Mouse (Mus musculus) adrenal gland (tissue): ENCODE measurements around the gene Tacc2.
"Not testable (repeated sequence)": the region's sequence is repeated elsewhere in the genome, so short reads cannot be mapped to it uniquely, and the experiment has no call there.

ENCODE experiments used
- intact Hi-C: fragments of 180-260 bp; cut with DNase I; formaldehyde crosslinking; loops from one replicate; pipeline ENCODE4 v1.15.1; 2025

Gene Tacc2

DNA sequence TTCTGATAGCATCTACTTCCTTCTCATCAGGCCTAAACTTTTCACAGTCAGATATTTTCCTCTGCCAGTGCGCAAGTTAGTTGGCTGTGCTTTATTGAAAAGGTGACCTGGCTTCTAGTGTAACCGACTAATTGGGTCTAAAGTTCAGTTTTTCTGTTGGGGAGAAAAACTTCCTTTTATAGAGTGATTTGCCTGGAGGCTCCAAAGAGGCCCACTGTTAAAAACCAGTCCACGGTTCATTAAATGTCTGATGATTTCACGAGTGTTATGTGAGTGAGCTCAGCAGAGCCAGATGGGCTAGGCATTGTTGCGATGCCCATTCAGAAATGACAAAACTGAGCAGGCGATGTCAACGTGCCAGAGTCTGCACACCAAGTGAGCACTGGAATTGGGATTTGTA, 6.8 kb upstream of the Tacc2 start:
- intact Hi-C loops, result no loop called here

DNA sequence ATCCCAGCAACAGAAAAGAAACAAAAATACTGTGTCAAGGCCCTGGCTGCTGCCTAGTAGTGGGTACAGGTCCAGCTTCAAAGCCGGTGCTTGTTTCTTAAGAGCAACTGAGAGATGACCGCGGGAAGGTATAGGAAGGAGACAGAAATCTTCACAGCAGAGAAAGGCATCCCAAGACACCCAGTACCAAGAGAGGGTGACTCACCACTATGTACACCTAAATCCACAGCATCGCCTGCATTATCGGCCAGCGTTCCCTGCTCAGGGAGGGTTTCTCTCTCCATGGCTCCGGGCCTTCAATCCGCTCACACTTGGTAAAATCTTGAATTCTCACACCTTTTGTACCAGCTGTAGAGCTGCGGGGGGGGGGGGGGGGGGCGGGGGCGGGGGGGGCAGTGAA, 4.4 kb upstream of the Tacc2 start, which contains the start of gene Nsmce4a:
Gene Nsmce4a (minus strand): TSS at position 298 of the 400 bp plus-strand sequence.
- intact Hi-C loops, result no loop called here

DNA sequence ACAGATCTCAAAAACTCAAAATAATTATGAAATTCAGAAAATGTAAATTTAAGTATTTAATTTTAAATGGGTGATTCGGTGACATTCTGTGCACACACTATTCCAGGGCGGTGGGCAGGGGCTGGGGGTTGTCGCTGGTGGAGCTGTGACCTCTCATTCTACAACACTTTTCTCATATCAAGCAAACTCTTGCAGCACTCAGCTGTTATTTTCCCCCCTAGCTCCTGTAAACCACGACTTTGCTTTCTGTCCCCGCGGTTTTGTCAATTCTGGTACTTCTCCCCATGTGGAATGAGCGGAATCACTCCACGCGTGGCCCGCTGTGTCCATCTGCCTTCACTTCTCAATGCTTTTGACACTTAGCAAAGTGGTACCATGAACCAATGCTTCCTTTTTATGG, 3.5 kb upstream of the Tacc2 start:
- intact Hi-C loops, result no loop called here

DNA sequence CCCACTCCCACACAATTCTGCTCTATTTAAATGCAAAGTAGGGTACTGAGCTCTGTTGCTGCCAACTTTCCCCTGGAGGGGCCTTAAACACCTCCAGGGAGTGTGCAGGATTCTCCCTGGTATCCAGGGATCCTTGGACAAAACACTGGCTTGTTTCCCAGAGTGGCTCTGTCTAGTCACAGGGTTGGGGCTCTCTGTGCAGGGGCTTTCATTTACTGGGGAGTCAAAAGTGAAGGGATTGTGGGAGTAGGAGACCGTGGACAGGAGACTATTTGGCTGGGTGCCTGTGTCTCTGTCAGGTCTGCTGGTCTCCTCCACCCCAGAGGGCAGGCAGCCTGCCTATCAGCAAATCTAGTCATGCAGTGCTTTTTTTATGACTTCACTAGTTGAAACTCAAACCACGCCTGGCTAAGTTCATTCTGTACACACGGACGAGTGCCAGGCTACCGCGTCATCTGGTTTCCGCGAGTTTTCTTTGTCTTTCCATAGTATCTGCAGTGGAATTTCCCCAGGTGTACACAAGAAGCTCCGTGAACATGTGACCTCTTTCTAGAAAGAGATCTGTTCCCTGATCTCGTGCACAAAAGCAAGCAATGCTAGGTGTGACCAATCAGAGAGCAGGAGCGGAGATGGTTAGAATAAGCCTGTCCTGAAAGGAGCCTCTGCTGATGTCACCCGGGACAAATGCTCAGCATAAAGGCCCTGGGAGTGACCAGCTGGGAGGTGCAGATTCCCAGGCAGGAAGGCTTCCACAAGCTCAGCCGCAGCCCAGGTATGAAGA, 2.8 kb upstream of the Tacc2 start:
- intact Hi-C loops, result no loop called here

DNA sequence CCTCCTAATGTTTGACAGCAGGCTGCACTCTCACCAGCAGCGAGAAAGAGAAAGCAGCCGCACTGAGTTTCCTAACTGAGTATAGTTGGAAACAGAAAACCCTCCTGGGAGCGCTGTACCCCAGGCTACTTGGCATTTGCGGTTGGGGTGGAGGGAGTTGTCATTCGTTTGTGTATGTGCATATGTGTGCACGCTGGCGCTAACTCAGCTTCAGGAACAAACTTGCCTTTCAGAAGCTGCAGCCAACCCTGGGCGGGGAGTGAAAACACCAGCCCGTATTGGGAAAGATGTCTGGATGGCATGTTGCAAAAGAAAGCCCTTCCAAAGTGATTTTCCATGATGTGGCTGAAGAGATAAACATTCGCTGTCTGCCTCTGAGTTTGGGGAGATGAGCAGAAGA, 257 bp upstream of the Tacc2 start:
- intact Hi-C loops, result no loop called here

DNA sequence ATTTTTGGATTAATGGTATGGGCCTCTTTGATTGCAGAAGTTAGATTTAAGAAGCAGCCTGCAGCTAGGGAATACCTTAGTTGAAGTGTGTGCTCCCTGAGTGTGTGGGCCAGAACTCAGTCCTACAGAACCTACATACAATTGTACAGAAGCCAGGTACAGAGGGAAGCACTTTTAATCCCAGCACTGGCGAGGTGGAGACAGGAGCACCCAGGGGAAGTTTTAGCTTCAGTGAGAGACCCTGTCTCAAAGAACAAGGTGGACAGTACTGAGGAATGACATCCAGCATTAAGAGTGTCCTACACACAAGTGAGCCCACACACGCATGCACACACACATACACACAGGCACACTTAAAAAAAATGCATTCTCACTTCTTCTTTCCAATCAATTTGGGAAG, 828 bp downstream of the Tacc2 start:
- intact Hi-C loops, result no loop called here

DNA sequence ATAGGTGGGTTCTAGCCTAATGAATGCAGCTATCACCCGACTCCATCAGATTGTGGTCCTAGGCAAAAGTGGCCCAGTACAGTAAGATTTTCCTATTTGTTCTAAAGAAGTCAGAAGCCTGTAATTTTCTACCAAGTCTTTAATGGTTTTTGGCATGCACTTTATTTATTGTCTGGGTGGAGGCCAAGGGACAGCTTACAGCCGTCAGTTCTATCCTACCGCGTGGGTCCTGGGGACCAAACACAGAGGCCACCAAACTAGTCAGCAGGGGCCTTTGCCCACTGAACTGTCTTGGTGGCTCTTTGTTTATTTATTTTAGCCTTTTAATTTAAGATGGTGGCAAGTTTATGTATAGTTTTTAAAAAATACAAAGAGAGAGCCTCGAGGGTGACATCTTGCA, 1.4 kb downstream of the Tacc2 start:
- intact Hi-C loops, result no loop called here

DNA sequence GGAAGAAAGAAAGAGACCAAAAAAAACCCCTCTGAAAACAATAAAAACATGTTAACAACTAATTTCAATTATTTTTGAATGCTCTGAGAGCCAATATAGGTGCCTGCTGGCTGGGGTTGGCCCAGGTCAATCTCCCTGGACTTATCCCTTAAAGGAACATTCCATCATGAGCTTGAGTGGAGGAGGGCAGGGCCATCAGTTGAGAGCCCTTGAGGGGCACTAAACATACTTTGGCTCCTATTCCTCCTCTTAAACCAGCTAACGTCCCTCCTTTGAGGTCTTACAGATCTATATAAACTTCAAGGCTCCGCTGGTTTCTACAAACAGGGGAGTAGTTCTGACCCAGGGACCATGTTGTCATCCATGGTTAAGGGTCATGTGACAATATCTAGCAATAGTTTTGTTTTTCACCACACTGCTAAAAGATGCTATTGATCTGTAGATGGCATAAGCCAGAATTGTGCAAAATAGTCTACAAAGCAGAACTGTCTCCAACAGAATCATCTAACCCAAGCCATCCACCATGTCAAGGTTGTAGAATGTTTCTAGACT, 9.4 kb downstream of the Tacc2 start:
- intact Hi-C loops, result no loop called here

DNA sequence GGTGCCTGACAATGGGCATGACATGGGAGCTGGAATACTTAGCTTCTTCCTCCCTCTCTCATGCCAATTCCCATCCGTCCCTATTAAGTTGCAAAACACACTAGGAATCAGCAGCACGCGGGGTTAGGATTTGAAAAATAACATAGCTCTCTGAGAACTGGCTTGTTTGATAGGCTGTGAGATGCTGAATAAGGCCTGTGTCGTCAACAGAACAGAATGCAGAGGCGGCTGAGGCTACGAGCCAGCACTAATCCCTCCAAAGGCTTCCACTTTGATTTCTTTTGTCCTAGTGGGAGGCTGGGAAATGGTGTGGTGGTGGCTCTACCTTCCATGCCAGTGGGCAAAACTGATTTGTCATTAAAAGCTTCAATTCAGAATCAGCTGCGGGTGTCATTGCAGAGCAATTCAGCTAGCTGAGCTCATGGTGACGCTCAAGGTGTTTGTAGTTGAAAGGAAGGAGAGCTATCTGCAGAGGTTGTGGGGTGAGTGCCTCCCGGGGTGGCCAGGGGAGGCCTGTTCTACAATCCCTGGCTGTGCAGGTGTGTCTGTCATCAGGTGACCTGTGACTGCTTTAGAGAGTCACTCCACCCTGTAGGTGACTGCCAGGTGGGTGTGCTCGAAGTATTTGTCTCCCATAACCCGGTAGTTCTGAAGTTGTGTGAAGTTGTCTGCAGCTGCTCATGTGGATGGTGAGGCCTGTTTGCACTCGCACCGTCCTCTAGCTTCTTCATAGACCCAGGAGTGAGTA, 13.0 kb downstream of the Tacc2 start:
- intact Hi-C loops, result no loop called here

DNA sequence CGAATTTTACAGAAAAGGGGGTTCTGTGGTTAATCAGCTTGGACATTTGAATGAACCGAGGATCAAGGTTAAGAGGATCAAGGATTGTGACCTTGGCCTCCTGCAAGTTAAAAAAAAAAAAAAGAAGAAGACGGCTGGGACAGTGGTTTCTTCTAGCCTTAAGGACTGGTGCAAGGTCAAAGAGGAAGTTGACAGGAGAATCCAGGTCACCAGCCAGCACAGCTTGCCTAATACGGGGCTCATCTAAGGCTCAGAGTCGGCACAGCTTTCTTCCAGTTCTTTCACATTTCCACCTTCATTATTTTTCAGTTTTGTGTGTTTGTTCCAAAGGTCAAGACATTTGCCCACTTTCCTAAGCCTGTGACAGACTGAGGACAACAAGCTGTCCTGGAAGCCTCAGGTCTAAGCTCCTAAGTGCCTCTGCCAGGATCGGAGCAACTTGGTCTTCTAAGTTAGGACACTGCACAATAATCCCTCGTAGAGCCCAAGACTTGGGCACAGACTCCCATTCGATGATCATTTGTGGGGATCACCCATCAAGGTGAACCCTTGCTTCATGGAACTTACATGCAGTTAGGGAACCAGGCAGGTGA, 13.7 kb downstream of the Tacc2 start:
- intact Hi-C loops, result no loop called here

DNA sequence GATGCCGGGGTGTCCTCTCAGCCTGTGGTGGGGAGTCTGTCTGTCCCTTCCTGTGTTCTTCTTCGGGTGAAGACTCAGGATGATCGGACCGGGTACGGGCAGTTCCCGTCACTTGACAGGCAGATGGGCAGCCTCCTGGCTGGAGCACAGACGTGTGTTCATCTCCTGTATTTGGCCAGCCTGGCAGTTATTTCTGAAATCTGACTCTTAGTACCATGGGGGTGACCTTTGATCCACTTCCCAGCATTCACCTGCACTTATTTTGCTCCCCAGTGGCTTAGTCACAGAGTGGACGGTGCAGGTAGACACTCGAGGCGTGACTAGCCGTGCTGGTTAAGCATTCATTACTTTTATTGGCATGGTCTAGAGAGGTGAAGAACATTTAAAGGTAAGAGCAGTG, 15.7 kb downstream of the Tacc2 start:
- intact Hi-C loops, result not testable (repeated sequence)

DNA sequence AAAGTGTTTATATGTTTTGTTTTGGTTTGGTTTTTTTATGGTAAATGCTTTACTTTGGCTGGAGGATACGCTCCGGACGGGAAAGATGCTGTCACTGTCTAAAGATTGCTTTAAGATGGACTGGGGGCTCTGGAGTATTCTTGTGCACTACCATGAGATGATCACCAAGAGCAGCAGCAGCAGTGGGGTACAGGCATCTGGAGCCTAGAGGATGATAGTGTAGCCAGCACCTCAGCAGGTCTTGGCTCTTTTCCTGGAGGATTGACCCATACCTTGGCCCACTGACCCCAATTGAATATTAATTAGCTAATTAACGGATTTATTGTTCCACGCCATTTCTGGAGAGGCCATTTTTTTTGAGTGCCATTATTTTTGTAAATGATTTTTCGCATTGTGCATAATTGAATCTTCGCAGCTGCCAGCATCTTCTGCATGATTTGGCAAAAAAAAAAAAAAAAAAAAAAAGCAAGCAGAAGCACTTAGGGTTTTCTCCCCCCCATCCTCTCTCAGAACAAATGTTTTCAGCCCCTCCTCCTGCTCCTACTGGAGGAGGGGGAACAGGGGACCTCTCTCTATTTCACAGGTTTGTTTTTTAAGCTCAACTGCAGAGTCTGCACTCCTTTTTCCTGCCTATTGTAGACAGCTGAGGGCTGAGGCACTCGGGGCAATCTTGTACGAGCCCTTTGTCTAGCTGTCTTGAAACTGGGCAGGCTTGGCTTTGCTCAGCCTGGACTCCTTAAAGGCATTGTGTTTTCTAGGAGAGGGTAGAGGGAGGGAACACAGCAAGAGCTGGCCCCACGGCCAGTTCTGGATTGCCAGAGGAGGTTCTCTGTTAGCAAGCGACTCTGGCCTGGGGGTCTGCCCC, 16.4 kb downstream of the Tacc2 start:
- intact Hi-C loops, result not testable (repeated sequence)

DNA sequence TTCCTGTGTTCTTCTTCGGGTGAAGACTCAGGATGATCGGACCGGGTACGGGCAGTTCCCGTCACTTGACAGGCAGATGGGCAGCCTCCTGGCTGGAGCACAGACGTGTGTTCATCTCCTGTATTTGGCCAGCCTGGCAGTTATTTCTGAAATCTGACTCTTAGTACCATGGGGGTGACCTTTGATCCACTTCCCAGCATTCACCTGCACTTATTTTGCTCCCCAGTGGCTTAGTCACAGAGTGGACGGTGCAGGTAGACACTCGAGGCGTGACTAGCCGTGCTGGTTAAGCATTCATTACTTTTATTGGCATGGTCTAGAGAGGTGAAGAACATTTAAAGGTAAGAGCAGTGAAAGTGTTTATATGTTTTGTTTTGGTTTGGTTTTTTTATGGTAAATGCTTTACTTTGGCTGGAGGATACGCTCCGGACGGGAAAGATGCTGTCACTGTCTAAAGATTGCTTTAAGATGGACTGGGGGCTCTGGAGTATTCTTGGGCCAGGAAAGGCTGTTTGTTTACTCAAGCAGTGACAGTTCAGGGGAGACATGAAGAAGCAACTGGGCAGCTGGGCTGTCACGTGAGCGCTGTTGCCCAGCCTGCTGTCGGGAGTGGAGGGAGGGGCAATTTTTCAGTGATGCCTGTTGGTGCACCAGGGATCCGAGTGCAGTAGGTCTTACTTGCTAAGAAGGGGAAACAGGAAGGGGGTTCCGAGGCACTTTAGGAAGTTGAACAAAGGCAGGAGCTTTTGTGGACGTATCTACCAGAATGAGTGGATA, 19.0 kb downstream of the Tacc2 start:
- intact Hi-C loops, result not testable (repeated sequence)

DNA sequence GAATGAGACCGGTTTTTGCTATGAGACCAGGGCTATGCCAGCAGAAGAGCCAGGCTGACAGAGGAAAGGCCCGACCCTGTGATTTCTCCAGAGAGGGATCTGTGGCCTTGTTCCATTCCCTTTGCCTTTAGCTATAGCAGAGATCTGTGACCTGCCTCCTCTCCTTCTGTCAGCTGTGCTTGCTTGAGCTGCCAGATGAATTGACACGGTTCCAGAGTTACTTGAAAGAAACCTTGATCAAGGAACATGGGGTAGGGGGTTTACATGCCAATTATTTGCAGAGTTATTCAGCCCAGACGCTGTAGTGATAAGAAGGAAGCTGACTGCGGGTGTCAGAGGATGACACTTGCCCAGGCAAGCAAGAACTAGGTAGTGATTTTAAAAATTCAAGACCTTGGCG, 20.3 kb downstream of the Tacc2 start:
- intact Hi-C loops, result no loop called here

DNA sequence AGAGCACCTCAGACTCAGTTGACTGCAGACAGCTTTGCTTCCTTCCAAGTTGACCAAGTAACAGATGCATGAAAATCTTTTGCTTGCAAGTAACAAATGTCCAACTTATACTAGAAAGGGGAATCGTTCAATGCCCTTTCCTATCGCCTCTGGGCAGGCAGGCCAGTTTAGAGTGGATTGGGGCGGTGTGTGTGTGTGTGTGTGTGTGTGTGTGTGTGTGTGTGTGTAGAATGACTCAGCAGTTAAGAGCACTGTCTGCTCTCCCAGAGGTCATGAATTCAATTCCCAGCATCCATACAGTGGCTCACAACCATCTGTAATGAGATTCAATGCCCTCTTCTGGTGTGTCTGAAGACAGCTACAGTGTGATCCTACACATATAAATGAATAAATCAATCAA, 22.8 kb downstream of the Tacc2 start:
- intact Hi-C loops, result loop anchor here (5.0 kb wide), 1 partner anchor 63 kb away; no protein-coding TSS in a partner anchor

DNA sequence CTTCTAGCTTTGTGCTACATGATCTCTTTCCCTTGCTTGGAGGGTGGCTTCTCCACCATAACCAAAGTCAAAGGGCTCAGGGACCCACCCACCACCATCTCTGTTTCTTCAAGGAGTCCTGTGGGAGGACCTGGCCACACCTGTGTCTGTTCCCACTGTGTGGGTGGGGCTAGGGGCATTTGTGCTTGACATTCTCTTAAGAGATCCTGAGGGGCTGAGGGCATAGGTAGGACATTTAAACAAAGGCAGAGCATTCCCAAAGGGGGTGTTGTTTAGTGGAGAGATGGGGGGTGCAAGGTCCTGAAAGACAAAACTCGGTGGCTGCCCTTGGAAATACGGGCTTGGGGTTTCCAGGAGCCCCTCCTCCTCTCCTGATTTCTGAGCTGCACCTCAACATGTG, 23.3 kb downstream of the Tacc2 start:
- intact Hi-C loops, result loop anchor here (5.0 kb wide), 1 partner anchor 63 kb away; no protein-coding TSS in a partner anchor

DNA sequence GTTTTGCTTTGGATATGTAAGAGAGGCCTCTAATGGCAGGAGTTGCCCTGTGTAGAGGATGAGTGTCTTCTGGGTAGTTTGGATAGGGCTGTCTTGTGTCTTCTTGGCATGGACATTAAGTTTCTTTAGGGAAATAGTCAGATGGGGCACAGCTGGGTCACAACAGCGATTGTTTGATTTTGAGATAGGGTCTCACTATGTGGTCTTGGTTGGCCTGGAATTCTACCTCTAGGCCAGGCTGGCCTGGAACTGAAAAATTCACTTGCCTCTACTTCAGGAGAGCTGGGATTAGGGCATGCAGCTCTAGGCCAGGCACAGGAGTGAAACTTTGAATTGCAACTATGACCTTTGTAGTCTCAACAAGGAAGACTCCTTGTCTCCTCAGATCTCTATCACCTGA, 25.6 kb downstream of the Tacc2 start:
- intact Hi-C loops, result loop anchor here (5.0 kb wide), 1 partner anchor 66 kb away; no protein-coding TSS in a partner anchor

DNA sequence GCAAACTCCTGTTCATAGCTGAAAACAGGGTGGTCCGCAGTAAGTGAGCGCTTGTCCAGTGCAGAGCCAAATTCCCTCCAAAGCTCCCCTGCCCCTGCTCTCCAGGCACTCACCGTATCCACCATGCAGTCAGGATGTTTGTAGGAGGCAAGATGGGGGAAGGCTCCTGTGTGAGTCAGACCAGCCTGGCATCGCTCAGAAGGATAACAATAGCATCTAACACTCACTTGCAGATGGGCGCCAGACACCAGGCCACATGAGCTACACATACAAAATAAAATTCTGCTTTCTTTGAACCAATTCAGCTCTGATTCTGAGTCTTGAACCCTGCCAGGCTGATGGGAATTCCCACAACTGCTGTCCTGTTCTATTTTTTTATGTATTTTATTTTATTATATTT, 26.3 kb downstream of the Tacc2 start:
- intact Hi-C loops, result loop anchor here (5.0 kb wide), 1 partner anchor 66 kb away; no protein-coding TSS in a partner anchor

DNA sequence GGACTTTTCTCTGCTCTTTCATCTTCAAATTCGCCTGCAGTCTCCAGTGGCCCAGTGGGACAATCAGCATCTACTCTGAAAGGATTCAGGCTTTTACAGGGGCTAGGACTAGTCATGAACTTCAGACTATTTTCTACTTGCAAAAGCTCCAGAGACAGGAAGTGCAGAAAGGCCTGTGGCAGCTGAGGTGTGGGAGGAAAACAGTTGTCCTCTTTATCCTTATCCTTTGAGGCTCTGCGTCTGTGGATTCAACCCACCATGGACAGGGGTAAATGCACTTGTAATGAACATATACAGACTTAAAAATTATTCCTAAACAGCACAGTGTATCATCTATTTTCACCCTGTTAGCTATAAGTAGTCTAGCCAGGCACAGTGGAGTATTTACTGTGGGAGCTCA, 27.2 kb downstream of the Tacc2 start:
- intact Hi-C loops, result loop anchor here (5.0 kb wide), 1 partner anchor 67 kb away; no protein-coding TSS in a partner anchor

DNA sequence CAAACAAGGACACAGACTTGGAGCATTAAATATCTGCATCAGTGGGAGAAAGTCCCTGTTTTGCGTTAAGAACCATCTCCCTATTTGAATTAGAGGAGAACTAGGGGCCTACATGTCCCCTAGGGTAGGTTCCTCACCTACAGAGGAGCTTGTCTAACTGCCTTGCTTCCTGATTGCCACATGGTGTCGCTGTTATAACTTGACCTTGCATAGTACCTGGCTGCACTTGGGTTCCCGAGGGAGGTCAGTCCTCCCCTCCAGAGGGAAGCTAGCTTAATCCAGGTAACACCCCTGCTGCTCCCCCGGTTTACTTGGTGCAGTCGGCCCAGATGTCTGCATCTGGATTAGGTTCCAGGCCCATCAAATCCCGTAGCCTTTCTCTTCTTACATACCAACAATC, 27.9 kb downstream of the Tacc2 start:
- intact Hi-C loops, result no loop called here
